Mouse (Mus musculus) kidney, adult 2 months (tissue): Measurements from ENCODE around the gene Msmo1. TPM values are rescaled to one million over a fixed set of nuclear protein-coding genes. Genes with fewer than 3 reads are reported as not detected.
A peak's percentile ranks its signal among the peaks of the same experiment; 100 is the strongest.

ENCODE experiments used
- DNase-seq: peaks from one replicate; pipeline ENCODE4 v3.0.0; 2021
- H3K27ac ChIP-seq: fragments of 200-500 bp; 2 replicates; pipeline ENCODE4 v1.5.1; 2012; ENCODE audit warnings: low read depth, low read length, control low read depth, inconsistent platforms; ENCODE audit not compliant: insufficient read depth
- H3K27me3 ChIP-seq: fragments of 200-500 bp; replicated peaks from 2 replicates; pipeline ENCODE4 v1.6.1; 2012; ENCODE audit warnings: mild to moderate bottlenecking, moderate library complexity, low read length, inconsistent platforms; ENCODE audit not compliant: control insufficient read depth, insufficient read depth
- H3K36me3 ChIP-seq: fragments of 200-500 bp; 2 replicates; pipeline ENCODE4 v1.6.1; 2012; ENCODE audit warnings: mild to moderate bottlenecking, moderate library complexity, low read length, inconsistent platforms; ENCODE audit not compliant: control insufficient read depth, insufficient read depth
- H3K4me1 ChIP-seq: fragments of 200-500 bp; 2 replicates; pipeline ENCODE4 v1.6.1; 2011; ENCODE audit warnings: low read length; ENCODE audit not compliant: control insufficient read depth, insufficient read depth
- H3K4me3 ChIP-seq: fragments of 200-500 bp; 2 replicates; pipeline ENCODE4 v1.5.1; 2011; ENCODE audit warnings: mild to moderate bottlenecking, low read depth, low read length, control low read depth; ENCODE audit not compliant: insufficient read depth
- CTCF ChIP-seq: fragments of 200-500 bp; conservative IDR thresholded peaks from 2 replicates; pipeline ENCODE4 v1.5.1; 2011; ENCODE audit warnings: low read depth, mild to moderate bottlenecking, control low read depth, low read length, moderate library complexity, mixed read lengths; ENCODE audit not compliant: insufficient read depth, insufficient read length
- POLR2A ChIP-seq: fragments of 200-500 bp; IDR thresholded peaks from one replicate; pipeline ENCODE4 v1.6.1; 2011; ENCODE audit warnings: low read depth, low read length, control low read depth
- WGBS: fragments of 180-500 bp; shearing (Covaris S2); methylation state at CpG from one replicate; pipeline ENCODE4 v1.1.7; 2018; 5-methylcytosine and 5-hydroxymethylcytosine counted together
- polyA plus RNA-seq: library from polyadenylated mRNA; depleted of rRNA; stranded (reverse); fragments of >200 nt; gene quantifications from 2 replicates; pipeline ENCODE4 v1.2.3, GENCODE M21; 2012

Gene Msmo1
- polyA plus RNA-seq, 1 experiment: 15.9 TPM

GRCm38 (mm10) chr8:64717868-64718267 lies 15.7 kb downstream of the Msmo1 start:
- Histone ChIP-seq H3K27me3 (no peaks in the 10 kb centered on the region), H3K4me1 (no peaks in the 10 kb centered on the region), H3K27ac (no peak overlapping the region), H3K36me3 (peaks cover 6% of the 10 kb centered on the region), H3K4me3 (no peak overlapping the region)
- no peak for DNase-seq
- TF ChIP-seq CTCF (0 out of 2 replicates have a peak, but pooled peaks have one; percentile 13), POLR2A (no peak)
- 92% methylated on average over 7 of the region's 7 CpGs for WGBS

- no peak overlapping the region for H3K27ac ChIP-seq
- no peaks in the 10 kb centered on the region for H3K27me3 ChIP-seq
- H3K4me1 ChIP-seq: no peaks in the 10 kb centered on the region
- DNase-seq: no peak
- peaks cover 3% of the 10 kb centered on the region; the same call in 1 of the 2 replicates for H3K36me3 ChIP-seq
- H3K4me3 ChIP-seq: no peak overlapping the region
- TF ChIP-seq POLR2A: no peak
- 89% methylated on average over 7 of the region's 7 CpGs for WGBS
Observed at GRCm38 (mm10) chr8:64712499-64712898, 21.1 kb downstream of the Msmo1 start.

DNA sequence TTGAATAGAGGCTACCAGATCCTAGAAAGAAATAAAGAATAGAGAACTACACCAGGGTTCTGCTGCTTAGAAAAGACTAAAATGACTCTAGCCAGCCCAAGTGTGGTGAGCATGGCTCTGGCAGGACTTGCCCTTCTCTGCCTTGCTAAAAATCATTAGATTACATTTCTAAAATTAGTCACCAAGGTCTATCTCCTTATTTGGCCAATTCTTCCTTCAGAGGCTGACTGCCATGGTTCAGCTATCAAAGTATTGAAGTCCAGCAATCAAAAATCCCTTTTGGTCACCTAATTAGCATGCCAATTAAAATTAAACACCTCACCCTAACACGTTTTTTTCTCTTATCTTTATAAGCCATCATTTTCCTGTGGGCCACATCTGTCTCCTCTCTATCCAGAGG lies 22.0 kb downstream of the Msmo1 start:
- TF ChIP-seq POLR2A (no peak), CTCF (no peak)
- Histone ChIP-seq H3K4me1 (no peaks in the 10 kb centered on the region), H3K36me3 (no peaks in the 10 kb centered on the region), H3K4me3 (no peak overlapping the region), H3K27ac (no peak overlapping the region), H3K27me3 (no peaks in the 10 kb centered on the region)
- 17% methylated on average over 1 of the region's 1 CpGs for WGBS
- no peak for DNase-seq

GRCm38 (mm10) chr8:64707481-64707880 lies 26.1 kb downstream of the Msmo1 start:
- H3K4me3 ChIP-seq: no peak overlapping the region
- no peak overlapping the region for H3K27ac ChIP-seq
- no peak for TF ChIP-seq CTCF
- no peak for TF ChIP-seq POLR2A
- H3K36me3 ChIP-seq: no peaks in the 10 kb centered on the region
- no peak for DNase-seq
- no peaks in the 10 kb centered on the region for H3K4me1 ChIP-seq
- H3K27me3 ChIP-seq: no peaks in the 10 kb centered on the region; the same call in 1 of the 2 replicates

- Histone ChIP-seq H3K27me3 (no peaks in the 10 kb centered on the region; the same call in 1 of the 2 replicates), H3K4me1 (no peaks in the 10 kb centered on the region), H3K4me3 (no peak overlapping the region), H3K36me3 (no peaks in the 10 kb centered on the region), H3K27ac (no peak overlapping the region)
- WGBS: 83% methylated on average over 1 of the region's 1 CpGs
- DNase-seq: no peak
- TF ChIP-seq POLR2A: no peak
- no peak for TF ChIP-seq CTCF
Observed at GRCm38 (mm10) chr8:64703191-64703590, 30.4 kb downstream of the Msmo1 start.

DNA sequence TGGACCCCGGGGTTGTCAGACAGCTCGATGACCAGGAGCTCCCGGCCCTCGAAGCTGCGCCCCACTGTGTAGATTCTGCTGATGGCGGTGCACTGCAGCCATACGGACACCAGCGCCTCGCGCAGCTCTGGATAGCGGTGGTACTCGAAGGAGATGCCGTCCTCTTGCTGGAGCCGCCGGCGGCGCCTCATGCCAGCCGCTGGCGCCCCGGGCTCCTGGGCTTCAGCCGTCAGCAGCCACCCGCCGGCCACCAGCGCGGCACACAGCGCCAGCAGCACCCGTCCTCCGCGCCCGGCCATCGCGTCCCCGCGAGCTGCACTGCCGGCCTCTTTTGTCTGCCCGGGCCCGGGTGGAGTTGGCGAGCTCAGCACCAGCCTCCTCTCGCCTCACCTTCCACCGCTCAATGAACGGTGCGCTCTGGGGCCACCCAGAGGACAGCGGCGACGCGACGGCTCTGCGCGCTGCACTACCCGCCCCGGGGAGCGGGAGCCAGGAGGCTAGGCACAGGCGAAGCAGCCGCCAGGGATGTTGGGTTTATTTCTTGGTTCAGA lies 40.9 kb downstream of the Msmo1 start, which contains the start of gene Cpe:
Gene Cpe (minus strand): TSS at position 404 of the 551 bp plus-strand sequence.
- Histone ChIP-seq H3K36me3 (no peaks in the 10 kb centered on the region), H3K27ac (no peak within 1 kb of the TSS), H3K4me3 (peak within 1 kb of the TSS; percentile 26), H3K4me1 (peaks cover 3% of the 10 kb centered on the region; the same call in 1 of the 2 replicates), H3K27me3 (no peaks in the 10 kb centered on the region)
- WGBS: under 1% methylated on average over 54 of the region's 54 CpGs
- peak; percentile 58 for TF ChIP-seq CTCF
- TF ChIP-seq POLR2A: no peak
- DNase-seq: peak; percentile 81

GRCm38 (mm10) chr8:64691591-64692401 lies 41.8 kb downstream of the Msmo1 start:
- WGBS: 38% methylated on average over 16 of the region's 16 CpGs
- Histone ChIP-seq H3K4me1 (peaks cover 3% of the 10 kb centered on the region; the same call in 1 of the 2 replicates), H3K27ac (no peak overlapping the region), H3K4me3 (no peak overlapping the region), H3K36me3 (no peaks in the 10 kb centered on the region), H3K27me3 (no peaks in the 10 kb centered on the region)
- TF ChIP-seq POLR2A (no peak), CTCF (no peak)
- DNase-seq: no peak
